Mouse (Mus musculus): ENCODE results near the gene Asb11.

The Asb11 gene

DNA sequence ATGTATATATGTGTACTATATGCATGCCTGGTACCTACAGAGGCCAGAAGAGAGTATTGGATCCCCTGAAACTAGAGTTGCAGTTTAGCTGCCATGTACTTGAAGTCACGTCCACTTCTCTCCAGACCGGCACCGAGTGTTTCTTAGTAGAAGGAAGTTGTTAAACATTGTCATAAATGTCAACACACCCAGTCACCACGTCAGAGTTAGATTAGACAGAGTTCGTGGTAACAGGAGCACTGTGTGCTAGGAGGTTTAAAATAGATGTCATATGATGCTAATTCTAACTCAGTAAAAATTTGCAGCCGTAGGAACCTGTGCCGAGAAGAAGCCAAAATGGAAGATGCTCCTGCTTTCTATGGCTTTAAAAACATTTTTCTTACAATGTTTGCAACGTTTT lies at the start of gene Asb11:
Gene Asb11, plus strand, starts transcription at position 286 of the 400 bp plus-strand sequence.
- no peak for DNase-seq

- DNase-seq = no peak
These were observed 42.7 kb upstream of the Asb11 start for GRCm38 (mm10) chrX:164394091-164394490.

DNA sequence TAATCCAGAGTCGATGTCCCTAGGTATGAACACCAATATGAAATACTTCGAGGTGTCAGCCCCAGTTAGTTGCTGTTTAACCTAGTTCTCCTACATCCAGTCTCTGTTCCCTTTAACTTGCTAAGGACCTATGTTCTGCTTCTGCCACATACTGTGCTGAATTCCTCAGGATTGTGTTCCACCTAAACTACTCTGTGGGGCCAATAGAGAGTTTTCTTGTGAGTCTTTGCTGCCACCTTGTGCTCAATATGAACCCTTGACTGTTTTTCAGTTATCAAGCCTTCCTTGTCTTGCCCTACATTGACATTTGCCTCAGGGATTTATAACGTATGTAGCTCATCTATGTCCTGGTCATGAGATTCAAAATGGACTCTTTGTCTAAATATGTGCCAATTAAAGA lies 38.3 kb upstream of the Asb11 start:
- no peak for DNase-seq

GRCm38 (mm10) chrX:164405080-164405649 lies 31.6 kb upstream of the Asb11 start:
- DNase-seq = no peak

DNA sequence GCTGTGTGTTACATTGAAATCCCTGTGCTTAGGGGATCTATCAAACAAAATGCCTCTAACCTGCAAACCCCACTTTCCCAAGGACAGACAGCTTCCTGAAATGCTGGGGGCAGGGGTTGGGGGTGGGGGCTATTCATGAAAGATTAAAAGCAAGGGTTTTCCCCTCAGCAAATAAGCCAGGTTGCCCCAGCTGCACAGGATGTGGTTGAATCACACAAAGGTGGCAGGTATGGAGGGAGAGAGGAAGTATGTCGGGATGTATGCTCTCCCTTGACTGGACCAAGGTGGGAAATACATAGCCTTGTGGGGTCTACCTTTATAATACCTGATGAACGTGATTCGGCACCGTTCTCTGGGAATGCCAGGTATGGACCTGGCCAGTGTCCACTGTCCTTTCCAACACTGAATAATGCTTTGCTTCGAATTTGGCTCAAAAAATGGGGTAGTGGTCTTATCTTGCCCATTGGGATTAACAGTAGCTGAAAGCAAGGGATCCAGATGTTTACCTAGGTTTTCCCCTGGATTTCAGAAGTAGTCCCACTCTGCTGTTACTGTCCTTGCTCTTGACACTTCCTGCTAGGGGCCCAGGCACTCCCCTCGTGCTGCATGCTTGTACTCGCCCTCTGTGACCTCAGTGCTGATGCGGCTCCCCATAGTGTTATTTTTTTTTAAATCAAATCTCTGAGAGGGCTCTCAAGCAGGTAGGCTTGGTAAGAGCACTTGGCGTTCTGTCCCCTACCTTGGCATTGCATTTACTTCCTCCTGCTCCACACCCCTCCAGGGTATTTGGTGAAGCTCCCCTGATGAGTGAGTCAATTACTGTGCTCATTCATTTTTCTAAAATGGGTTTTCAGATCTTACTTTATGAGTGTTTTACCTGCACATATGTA lies 30.4 kb upstream of the Asb11 start:
- no peak for DNase-seq

DNA sequence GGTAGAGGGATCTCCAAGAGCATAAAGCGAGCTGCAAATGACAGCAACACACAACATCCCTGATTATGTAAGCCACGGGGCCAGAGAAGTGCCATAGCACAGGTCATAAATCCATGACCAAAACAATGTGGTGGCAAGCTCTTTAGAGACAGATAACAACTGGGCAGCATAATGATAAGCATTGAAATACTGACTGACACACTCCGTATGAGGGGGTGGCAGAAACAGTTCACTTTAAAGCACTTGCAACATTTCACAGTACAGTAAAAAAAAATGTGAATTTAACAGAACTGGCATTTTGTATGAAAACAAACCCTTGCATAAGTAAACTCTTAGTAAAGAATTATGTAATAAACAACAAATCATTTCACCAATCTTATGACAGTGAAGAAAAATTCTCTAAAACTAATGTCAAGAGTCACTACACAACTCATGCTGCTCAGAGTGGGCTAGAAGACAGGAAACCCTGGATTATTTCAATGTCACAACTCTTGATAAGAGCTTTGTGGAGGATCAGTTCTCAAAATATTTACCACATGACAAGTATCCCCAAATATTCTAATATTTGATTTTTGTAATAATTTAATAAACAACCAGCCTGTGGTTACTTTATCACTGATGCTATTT lies 28.4 kb upstream of the Asb11 start:
- no peak for DNase-seq

DNA sequence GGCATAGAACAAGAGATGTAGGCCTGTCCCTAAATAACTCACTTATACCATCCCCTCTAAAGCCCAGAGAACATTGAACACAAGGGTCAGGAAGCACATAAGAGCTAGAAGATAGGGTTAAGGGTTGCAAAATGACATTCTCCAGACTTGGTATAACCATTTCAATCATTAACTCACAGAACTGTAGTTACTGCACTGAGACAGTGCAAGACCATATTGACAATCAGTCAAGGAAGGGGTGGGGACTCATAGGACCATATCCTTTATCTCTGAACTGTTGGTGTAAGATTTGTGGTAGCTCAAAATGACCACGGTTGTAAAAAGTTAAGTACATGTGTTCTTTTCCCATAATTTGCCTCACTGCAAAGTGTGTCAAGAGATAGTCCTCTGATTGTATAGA lies 26.2 kb upstream of the Asb11 start:
- DNase-seq = no peak

- no peak for DNase-seq
These were observed 20.0 kb upstream of the Asb11 start for GRCm38 (mm10) chrX:164416803-164417202.

- DNase-seq = no peak
These were observed 18.8 kb upstream of the Asb11 start for GRCm38 (mm10) chrX:164418008-164418407.

DNA sequence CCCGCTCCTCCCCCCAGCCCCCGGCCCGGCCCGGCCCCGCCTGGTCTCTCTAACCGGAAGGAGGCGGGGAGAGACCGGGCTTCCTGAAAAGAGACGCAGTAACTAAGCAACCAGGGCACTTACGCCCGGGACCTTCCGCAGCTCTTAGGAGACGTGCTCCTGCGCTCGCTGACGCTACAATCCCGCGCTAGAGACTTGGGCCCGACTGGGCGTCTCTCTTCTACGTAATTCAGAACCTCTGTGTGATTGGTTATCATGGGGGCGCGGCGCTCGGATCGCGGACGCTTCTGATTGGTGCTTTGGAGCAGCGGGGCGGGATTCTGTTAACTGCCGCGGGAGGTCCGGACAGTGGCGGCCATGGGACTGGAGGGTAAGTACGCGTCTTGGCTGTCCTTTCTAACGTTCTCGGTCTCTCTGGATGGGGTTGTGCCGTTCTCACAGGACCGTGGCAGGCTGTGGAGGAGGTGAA lies 17.3 kb upstream of the Asb11 start, which contains the start of gene Piga:
Gene Piga, plus strand, starts transcription at position 317 of the 469 bp plus-strand sequence.
- DNase-seq = peak; percentile 89

- DNase-seq = no peak
These were observed 16.8 kb upstream of the Asb11 start for GRCm38 (mm10) chrX:164419955-164420354.

DNA sequence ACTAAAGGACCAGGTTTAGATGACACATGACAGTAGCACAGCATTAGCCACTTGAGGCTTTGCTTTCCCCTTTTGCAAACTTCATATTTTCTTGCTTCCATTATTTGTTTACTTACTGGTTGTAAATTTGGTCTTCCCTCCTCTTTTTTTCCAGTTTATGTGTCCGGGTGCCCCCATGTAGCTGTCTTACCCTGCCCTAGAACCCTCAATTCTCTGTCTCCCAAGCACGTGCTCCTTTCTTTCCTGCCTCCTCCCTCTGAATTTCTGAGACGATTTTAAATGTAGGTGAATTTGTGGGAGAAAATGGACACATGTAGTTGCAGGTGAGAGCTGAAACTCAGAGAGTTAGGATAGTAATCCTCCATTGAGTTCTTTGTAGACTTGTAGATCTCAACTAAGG lies 16.3 kb upstream of the Asb11 start:
- DNase-seq = no peak

GRCm38 (mm10) chrX:164424821-164425220 lies 12.0 kb upstream of the Asb11 start:
- DNase-seq = no peak

DNA sequence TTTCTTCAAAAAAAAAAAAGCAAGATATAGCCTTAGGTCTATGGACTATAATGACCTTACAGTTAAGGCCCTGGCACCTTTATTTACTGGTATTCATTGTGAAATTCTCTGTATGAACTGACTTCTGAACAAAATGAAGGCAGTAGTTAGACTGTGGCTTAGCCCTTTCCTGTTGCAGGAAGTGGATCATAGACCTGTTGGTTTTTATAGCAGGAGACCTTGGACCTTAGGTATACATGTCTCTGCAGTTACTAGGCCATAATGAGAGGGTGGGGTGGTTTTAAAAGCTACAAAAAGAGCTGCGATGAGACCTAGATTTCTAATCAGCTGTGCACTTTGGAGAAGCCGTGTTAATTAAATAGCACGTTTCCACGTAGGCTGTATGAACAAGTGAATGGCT lies 9.5 kb upstream of the Asb11 start:
- no peak for DNase-seq

DNA sequence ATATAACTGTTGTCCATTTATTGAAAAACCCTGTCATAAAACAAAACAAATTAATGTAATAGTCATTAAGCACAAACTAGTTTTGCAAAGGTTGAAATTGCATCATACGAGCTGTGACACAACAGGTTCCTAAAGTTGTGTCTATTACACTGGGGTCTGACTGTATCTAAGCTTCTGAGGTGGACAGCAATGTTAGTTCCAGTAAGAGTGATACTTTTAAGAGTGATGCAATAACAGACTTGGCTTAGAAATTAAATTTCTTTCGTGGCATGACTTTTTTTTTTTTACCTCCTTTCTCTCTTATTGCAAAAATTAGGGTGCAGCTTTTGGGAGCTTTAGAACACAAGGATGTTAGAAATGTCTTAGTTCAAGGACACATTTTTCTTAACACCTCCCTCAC lies 8.6 kb upstream of the Asb11 start:
- DNase-seq = no peak

- no peak for DNase-seq
These were observed 6.2 kb upstream of the Asb11 start for GRCm38 (mm10) chrX:164430621-164431020.

DNA sequence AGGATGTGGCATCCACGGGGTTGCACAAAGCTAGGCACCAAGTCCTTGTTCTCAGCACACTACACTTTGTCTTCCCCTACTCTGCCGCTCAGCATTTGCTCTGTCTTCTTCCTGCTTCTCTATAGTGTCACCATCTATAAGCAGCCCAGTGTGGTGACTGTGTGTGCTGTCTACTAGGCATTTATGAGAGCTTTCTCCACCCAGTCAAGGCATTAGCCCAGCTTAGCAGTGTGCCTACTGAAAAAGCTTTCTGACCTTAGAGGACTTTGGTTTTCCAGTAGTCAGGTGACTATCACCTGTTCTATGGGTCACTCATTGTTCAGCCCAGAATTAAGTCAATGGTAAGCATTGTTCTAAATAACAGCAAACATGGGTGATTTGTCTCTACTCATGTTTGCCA lies 5.7 kb upstream of the Asb11 start:
- DNase-seq = no peak

- no peak for DNase-seq
These were observed 5.3 kb upstream of the Asb11 start for GRCm38 (mm10) chrX:164431541-164431940.

- no peak for DNase-seq
These were observed 4.1 kb upstream of the Asb11 start for GRCm38 (mm10) chrX:164432682-164433081.

GRCm38 (mm10) chrX:164439462-164439861 lies 2.7 kb downstream of the Asb11 start:
- no peak for DNase-seq

- no peak for DNase-seq
These were observed 3.3 kb downstream of the Asb11 start for GRCm38 (mm10) chrX:164440140-164440539.

- DNase-seq = no peak
These were observed 3.9 kb downstream of the Asb11 start for GRCm38 (mm10) chrX:164440703-164441102.

GRCm38 (mm10) chrX:164441306-164441705 lies 4.5 kb downstream of the Asb11 start:
- no peak for DNase-seq

DNA sequence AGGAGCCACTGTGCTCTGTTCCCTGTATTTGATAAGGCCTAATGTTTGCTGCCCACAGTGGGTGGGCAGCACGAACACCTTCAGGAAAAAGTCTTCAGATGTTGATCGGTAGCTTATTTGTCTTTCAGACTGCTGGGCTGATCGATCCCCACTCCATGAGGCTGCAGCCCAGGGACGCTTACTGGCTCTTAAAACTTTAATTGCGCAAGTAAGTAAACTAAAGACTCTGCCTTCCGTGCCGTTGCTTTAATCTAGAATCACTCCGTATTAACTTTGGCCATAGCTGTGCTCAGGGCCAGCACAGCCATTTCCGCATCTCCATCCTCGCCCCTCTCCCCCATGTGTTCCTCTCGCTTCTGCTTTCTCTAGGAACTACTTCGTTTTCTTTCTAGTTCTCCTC lies 8.8 kb downstream of the Asb11 start:
- no peak for DNase-seq
